Mouse (Mus musculus): ENCODE results near the gene Cabs1.

The Cabs1 gene

GRCm38 (mm10) chr5:87979139-87979538 is at the start of gene Cabs1:
Gene Cabs1 (plus strand): TSS chr5:87979439.
- DNase-seq: no peak

- DNase-seq: no peak
These were observed 47.6 kb upstream of the Cabs1 start for GRCm38 (mm10) chr5:87931603-87932002.

- no peak for DNase-seq
These were observed 38.5 kb upstream of the Cabs1 start for GRCm38 (mm10) chr5:87940752-87941151.

- no peak for DNase-seq
These were observed 36.7 kb upstream of the Cabs1 start for GRCm38 (mm10) chr5:87942515-87942914.

- no peak for DNase-seq
These were observed 27.4 kb upstream of the Cabs1 start for GRCm38 (mm10) chr5:87951836-87952235.

GRCm38 (mm10) chr5:87969201-87969600 is 10.0 kb upstream of the Cabs1 start, which contains the start of the genes 2310003L06Rik and Gm28434:
Gene 2310003L06Rik (plus strand): TSS chr5:87969459.
Gene Gm28434 (plus strand): TSS chr5:87969517.
- DNase-seq: no peak

GRCm38 (mm10) chr5:87982468-87983214 is 3.4 kb downstream of the Cabs1 start:
- no peak for DNase-seq

- DNase-seq: no peak
These were observed 23.0 kb downstream of the Cabs1 start, which contains the start of gene Smr3a for GRCm38 (mm10) chr5:88002249-88002648. Gene Smr3a (plus strand): TSS chr5:88002549.

- no peak for DNase-seq
These were observed 26.0 kb downstream of the Cabs1 start for GRCm38 (mm10) chr5:88005241-88005640.
